Mouse (Mus musculus): ENCODE results near the gene Ywhaq. TPM values are rescaled to one million over a fixed set of nuclear protein-coding genes. Genes with fewer than 3 reads are reported as not detected.

The Ywhaq gene
- total RNA-seq, 2 experiments from 2014 or later: 556 to 594 TPM

- DNase-seq (ENCODE audit: low spot score in 2 of 2): no peak
Measured at GRCm38 (mm10) chr12:21340674-21341073, 76.8 kb downstream of the Ywhaq start.

Other genes with a start within 250 kb of the Ywhaq start
- 10 to 100 TPM; 51.3 to 64.0 TPM for gene Cpsf3, start 132.2 kb downstream of the Ywhaq start, total RNA-seq (2021)
- gene Itgb1bp1, start 131.4 kb downstream of the Ywhaq start, total RNA-seq (2021): 10 to 100 TPM; 38.9 to 39.7 TPM
- gene Iah1, start 101.2 kb downstream of the Ywhaq start, total RNA-seq (2021): 10 to 100 TPM; 17.6 to 19.2 TPM
- 10 to 100 TPM; 22.8 to 26.3 TPM for gene Adam17, start 44.0 kb downstream of the Ywhaq start, total RNA-seq (2021)

All from layer of hippocampus, postnatal 14 days (tissue).